Mouse (Mus musculus) liver, embryonic 13.5 days (tissue): ENCODE results near the gene Yipf2. TPM values are rescaled to one million over a fixed set of nuclear protein-coding genes. Genes with fewer than 3 reads are reported as not detected.

ENCODE experiments used
- ATAC-seq: fragments of 200-750 bp; cut with Nextera tagmentation; 2 replicates; pipeline ENCODE4 v1.8.0; 2017; ENCODE audit warnings: low read depth, mild to moderate bottlenecking, moderate number of reproducible peaks, moderate library complexity
- DNase-seq: peaks from one replicate; pipeline ENCODE4 v3.0.0; 2022
- H3K27ac ChIP-seq: fragments of 300-500 bp; sonication (generic); 2 replicates; pipeline ENCODE4 v1.5.1; 2015; ENCODE audit warnings: moderate library complexity, mild to moderate bottlenecking, inconsistent platforms
- H3K27me3 ChIP-seq: fragments of 300-500 bp; sonication (generic); 2 replicates; pipeline ENCODE4 v1.6.1; 2015; ENCODE audit warnings: mild to moderate bottlenecking, inconsistent platforms
- H3K36me3 ChIP-seq: fragments of 300-500 bp; sonication (generic); 2 replicates; pipeline ENCODE4 v1.6.1; 2015; ENCODE audit warnings: mild to moderate bottlenecking, inconsistent platforms
- H3K4me1 ChIP-seq: fragments of 300-500 bp; sonication (generic); replicated peaks from 2 replicates; pipeline ENCODE4 v1.6.1; 2015; ENCODE audit warnings: inconsistent platforms
- H3K4me2 ChIP-seq: fragments of 300-500 bp; sonication (generic); 2 replicates; pipeline ENCODE4 v1.6.1; 2015; ENCODE audit warnings: inconsistent platforms, mild to moderate bottlenecking, moderate library complexity
- H3K4me3 ChIP-seq: fragments of 300-500 bp; sonication (generic); replicated peaks from 2 replicates; pipeline ENCODE4 v1.5.1; 2015; ENCODE audit warnings: mild to moderate bottlenecking, inconsistent platforms
- H3K9ac ChIP-seq: fragments of 300-500 bp; sonication (generic); 2 replicates; pipeline ENCODE4 v1.6.1; 2015; ENCODE audit warnings: mild to moderate bottlenecking, inconsistent platforms
- H3K9me3 ChIP-seq: fragments of 300-500 bp; sonication (generic); replicated peaks from 2 replicates; pipeline ENCODE4 v1.6.1; 2016; ENCODE audit warnings: inconsistent platforms
- WGBS: fragments of 180-500 bp; shearing (Covaris S2); methylation state at CpG from one replicate; pipeline ENCODE4 v1.1.7; 2015; ENCODE audit not compliant: insufficient replicate concordance; 5-methylcytosine and 5-hydroxymethylcytosine counted together
- polyA plus RNA-seq: library from polyadenylated mRNA; unstranded; fragments of >200 nt; fragmentation: Nextera tagmentation; extraction: Ambion mirVana; gene quantifications from 2 replicates; pipeline ENCODE4 v1.2.1, GENCODE M21; 2015

Gene Yipf2
- polyA plus RNA-seq, 1 experiment from 2014 or later: 10.2 TPM

- Histone ChIP-seq H3K27ac (no peak overlapping the region), H3K4me1 (0 out of 2 replicates have a peak, but pooled peaks cover 3% of the 10 kb centered on the region), H3K36me3 (peaks cover 94% of the 10 kb centered on the region), H3K9me3 (no peaks in the 10 kb centered on the region), H3K9ac (no peak overlapping the region), H3K4me3 (no peak overlapping the region), H3K4me2 (no peak overlapping the region), H3K27me3 (no peaks in the 10 kb centered on the region)
- WGBS: 91% methylated on average over 10 of the region's 10 CpGs
- no peak for DNase-seq
- ATAC-seq: no peak
Measured at GRCm38 (mm10) chr9:21575253-21575652, 17.4 kb downstream of the Yipf2 start.

DNA sequence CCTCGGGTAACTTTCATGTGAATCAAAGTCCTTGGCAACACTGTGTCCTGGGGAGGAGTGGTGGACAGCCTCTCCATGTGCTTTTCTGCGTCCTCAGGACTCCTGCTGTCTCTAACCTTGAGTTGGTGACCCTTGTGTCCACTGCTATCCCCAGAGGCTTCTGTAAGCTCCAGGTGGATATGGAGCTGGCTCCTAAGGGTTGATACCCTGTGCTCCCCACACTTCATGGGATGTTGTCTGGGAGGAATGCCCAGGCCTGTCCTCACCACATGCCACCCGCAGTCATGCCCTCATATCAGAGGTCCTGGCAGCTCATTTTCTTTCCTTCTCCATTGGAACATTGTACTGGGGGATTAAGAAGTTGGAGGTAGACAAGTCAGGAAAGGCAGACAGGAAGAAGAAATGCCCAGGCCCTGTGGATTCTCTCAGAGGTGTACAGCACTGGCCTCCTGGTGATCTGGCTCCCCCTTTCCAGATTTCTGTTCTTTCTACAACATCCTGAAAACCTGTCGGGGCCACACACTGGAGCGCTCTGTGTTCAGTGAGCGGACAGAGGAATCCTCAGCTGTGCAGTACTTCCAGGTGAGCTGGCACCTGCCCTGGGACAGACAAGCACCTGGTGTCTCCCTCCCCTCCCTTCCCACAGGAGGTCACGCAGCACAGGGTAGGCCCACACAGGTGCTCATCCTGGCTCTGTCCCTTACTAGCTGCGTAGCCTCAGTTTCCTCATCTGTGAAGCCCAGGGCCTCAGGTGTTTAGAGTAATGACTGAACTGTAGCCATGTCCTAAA is 18.4 kb downstream of the Yipf2 start:
- no peak overlapping the region for H3K27ac ChIP-seq
- no peak overlapping the region for H3K9ac ChIP-seq
- H3K4me2 ChIP-seq: no peak overlapping the region
- H3K4me3 ChIP-seq: no peak overlapping the region
- 0 out of 2 replicates have a peak, but pooled peaks cover 3% of the 10 kb centered on the region for H3K4me1 ChIP-seq
- ATAC-seq (no peak), DNase-seq (no peak)
- 91% methylated on average over 8 of the region's 8 CpGs for WGBS
- no peaks in the 10 kb centered on the region for H3K27me3 ChIP-seq
- H3K36me3 ChIP-seq: peaks cover 94% of the 10 kb centered on the region
- H3K9me3 ChIP-seq: no peaks in the 10 kb centered on the region

GRCm38 (mm10) chr9:21568657-21569255 is 23.9 kb downstream of the Yipf2 start:
- no peaks in the 10 kb centered on the region for H3K9me3 ChIP-seq
- H3K4me3 ChIP-seq: no peak overlapping the region
- H3K4me1 ChIP-seq: peaks cover 45% of the 10 kb centered on the region
- 78% methylated on average over 8 of the region's 8 CpGs for WGBS
- H3K4me2 ChIP-seq: no peak overlapping the region
- no peaks in the 10 kb centered on the region for H3K27me3 ChIP-seq
- ATAC-seq: no peak
- no peak overlapping the region for H3K9ac ChIP-seq
- H3K27ac ChIP-seq: no peak overlapping the region
- no peak for DNase-seq
- H3K36me3 ChIP-seq: peaks cover 52% of the 10 kb centered on the region

DNA sequence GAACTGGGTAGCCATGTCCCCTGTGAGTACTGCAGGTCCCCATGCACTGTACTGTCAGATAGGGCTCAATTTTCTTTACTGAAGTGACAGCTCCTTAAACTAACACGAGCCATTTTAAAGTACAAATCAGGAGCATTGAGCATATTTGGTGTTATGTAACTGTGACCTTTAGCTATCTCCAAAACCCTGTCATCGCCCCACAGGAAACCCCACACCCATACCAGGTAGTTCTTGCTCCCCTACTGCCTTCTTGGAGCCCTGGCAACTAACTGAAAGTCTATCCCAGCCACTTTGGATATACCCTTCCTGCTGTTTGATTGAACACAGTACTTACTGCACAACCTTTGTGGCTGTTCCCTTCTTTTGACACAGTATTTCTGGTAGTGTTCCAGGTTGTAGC is 25.6 kb downstream of the Yipf2 start:
- Histone ChIP-seq H3K9me3 (no peaks in the 10 kb centered on the region), H3K27me3 (no peaks in the 10 kb centered on the region), H3K4me2 (no peak overlapping the region), H3K27ac (peak overlapping the region; percentile 51), H3K4me3 (no peak overlapping the region), H3K9ac (no peak overlapping the region), H3K36me3 (peaks cover 43% of the 10 kb centered on the region), H3K4me1 (peaks cover 45% of the 10 kb centered on the region)
- DNase-seq: no peak
- 45% methylated on average over 2 of the region's 2 CpGs for WGBS
- ATAC-seq: no peak

DNA sequence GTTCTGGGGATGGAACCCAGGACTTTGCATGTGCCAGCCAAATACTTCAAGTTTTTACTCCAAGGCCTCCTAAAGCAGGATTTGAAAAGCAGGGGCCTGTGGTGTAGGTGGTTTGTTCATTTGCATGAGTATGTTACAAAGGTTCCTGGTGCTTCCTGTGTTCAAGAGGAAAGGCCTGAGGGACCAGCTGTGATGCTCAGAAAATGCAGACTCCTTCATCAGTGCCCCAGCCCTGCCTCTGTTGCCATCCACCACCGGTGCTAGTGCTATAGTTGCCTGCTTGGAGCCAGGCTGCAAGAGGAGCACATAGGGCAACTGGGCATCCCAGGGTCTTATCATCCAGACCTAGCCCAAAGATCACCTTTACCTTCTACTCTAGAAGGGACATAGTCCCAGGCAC is 26.1 kb downstream of the Yipf2 start:
- H3K36me3 ChIP-seq: peaks cover 43% of the 10 kb centered on the region
- DNase-seq: no peak
- no peaks in the 10 kb centered on the region for H3K27me3 ChIP-seq
- no peak overlapping the region for H3K4me2 ChIP-seq
- no peak overlapping the region for H3K4me3 ChIP-seq
- ATAC-seq: no peak
- H3K27ac ChIP-seq: peak overlapping the region; percentile 51
- no peak overlapping the region for H3K9ac ChIP-seq
- no peaks in the 10 kb centered on the region for H3K9me3 ChIP-seq
- peaks cover 48% of the 10 kb centered on the region for H3K4me1 ChIP-seq
- 86% methylated on average over 1 of the region's 1 CpGs for WGBS

DNA sequence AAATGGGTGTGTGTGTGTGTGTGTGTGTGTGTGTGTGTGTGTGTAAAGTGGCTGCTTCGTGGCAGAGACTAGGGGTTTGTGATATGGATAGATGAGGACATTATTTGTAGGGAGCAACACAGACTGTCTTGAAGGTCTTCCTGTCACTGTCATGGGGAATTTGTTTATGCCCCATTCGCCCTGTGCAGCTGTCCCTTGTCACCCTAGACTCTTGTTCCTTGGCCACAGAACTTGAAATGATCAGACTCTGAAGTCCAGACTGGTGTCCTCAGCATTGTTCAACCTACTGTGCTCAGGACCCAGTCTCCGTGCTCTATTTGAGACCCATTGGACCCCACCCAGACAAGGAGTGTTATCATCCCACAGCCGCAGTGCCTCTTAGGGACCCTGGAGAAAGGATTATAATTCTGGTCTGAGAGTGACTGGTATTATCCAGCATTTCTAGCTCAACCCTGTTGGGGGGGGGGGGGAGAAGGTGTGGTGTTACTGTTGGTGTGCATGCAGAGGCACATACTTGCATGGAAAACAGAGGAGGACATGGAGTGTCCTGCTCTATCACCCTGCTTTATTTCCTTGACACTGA is 27.5 kb downstream of the Yipf2 start:
- WGBS: 44% methylated on average over 4 of the region's 4 CpGs
- H3K9me3 ChIP-seq: no peaks in the 10 kb centered on the region
- H3K9ac ChIP-seq: peak overlapping the region; percentile 45
- H3K4me3 ChIP-seq: no peak overlapping the region
- peaks cover 60% of the 10 kb centered on the region for H3K4me1 ChIP-seq
- H3K27ac ChIP-seq: peak overlapping the region; percentile 80
- ATAC-seq (peak; percentile 76), DNase-seq (no peak)
- no peaks in the 10 kb centered on the region for H3K27me3 ChIP-seq
- peak overlapping the region; percentile 30 for H3K4me2 ChIP-seq
- H3K36me3 ChIP-seq: peaks cover 32% of the 10 kb centered on the region

- 76% methylated on average over 1 of the region's 1 CpGs for WGBS
- ATAC-seq: no peak
- Histone ChIP-seq H3K4me2 (no peak overlapping the region; the same call in 1 of the 2 replicates), H3K27me3 (no peaks in the 10 kb centered on the region), H3K4me3 (no peak overlapping the region), H3K9ac (peak overlapping the region; percentile 45; the same call in 1 of the 2 replicates), H3K9me3 (no peaks in the 10 kb centered on the region), H3K4me1 (peaks cover 67% of the 10 kb centered on the region), H3K36me3 (peaks cover 25% of the 10 kb centered on the region), H3K27ac (peak overlapping the region; percentile 80)
- no peak for DNase-seq
Measured at GRCm38 (mm10) chr9:21564420-21564819, 28.2 kb downstream of the Yipf2 start.

GRCm38 (mm10) chr9:21559151-21559550 is 33.5 kb downstream of the Yipf2 start:
- ATAC-seq: no peak
- Histone ChIP-seq H3K9me3 (no peaks in the 10 kb centered on the region), H3K4me2 (peak overlapping the region; percentile 67), H3K9ac (peak overlapping the region; percentile 65), H3K4me3 (0 out of 2 replicates have a peak overlapping the region, but pooled peaks have one; percentile 26), H3K27ac (peak overlapping the region; percentile 96), H3K36me3 (peaks cover 21% of the 10 kb centered on the region), H3K27me3 (no peaks in the 10 kb centered on the region), H3K4me1 (peaks cover 77% of the 10 kb centered on the region)
- 80% methylated on average over 3 of the region's 3 CpGs for WGBS
- no peak for DNase-seq

- peak overlapping the region; percentile 65 for H3K9ac ChIP-seq
- peak overlapping the region; percentile 67 for H3K4me2 ChIP-seq
- H3K9me3 ChIP-seq: no peaks in the 10 kb centered on the region
- H3K4me1 ChIP-seq: peaks cover 82% of the 10 kb centered on the region
- no peaks in the 10 kb centered on the region for H3K27me3 ChIP-seq
- ATAC-seq (peak; percentile 99), DNase-seq (peak; percentile 79)
- peak overlapping the region; percentile 26 for H3K4me3 ChIP-seq
- H3K36me3 ChIP-seq: peaks cover 21% of the 10 kb centered on the region
- H3K27ac ChIP-seq: peak overlapping the region; percentile 96
- 21% methylated on average over 4 of the region's 4 CpGs for WGBS
Measured at GRCm38 (mm10) chr9:21558366-21558765, 34.3 kb downstream of the Yipf2 start.

GRCm38 (mm10) chr9:21557556-21557955 is 35.1 kb downstream of the Yipf2 start:
- Histone ChIP-seq H3K36me3 (peaks cover 20% of the 10 kb centered on the region), H3K4me3 (no peak overlapping the region), H3K9me3 (no peaks in the 10 kb centered on the region), H3K9ac (peak overlapping the region; percentile 65), H3K27ac (peak overlapping the region; percentile 96), H3K4me1 (peaks cover 84% of the 10 kb centered on the region), H3K27me3 (no peaks in the 10 kb centered on the region), H3K4me2 (peak overlapping the region; percentile 67)
- WGBS: 79% methylated on average over 2 of the region's 2 CpGs
- ATAC-seq (no peak), DNase-seq (no peak)

- H3K4me1 ChIP-seq: peaks cover 84% of the 10 kb centered on the region
- WGBS: 89% methylated on average over 2 of the region's 2 CpGs
- no peaks in the 10 kb centered on the region for H3K9me3 ChIP-seq
- H3K9ac ChIP-seq: peak overlapping the region; percentile 65
- no peak overlapping the region for H3K4me3 ChIP-seq
- no peak for DNase-seq
- ATAC-seq: no peak
- H3K4me2 ChIP-seq: peak overlapping the region; percentile 67; the same call in 1 of the 2 replicates
- H3K36me3 ChIP-seq: peaks cover 18% of the 10 kb centered on the region
- peak overlapping the region; percentile 96 for H3K27ac ChIP-seq
- H3K27me3 ChIP-seq: no peaks in the 10 kb centered on the region
Measured at GRCm38 (mm10) chr9:21556996-21557395, 35.6 kb downstream of the Yipf2 start.
